Mouse (Mus musculus) c-Kit-positive CD71-positive TER-119-positive erythroid progenitor cells, embryonic 14.5 days (primary cell): Measurements from ENCODE around the gene Gm11985.

ENCODE experiments used
- DNase-seq: peaks from one replicate; pipeline ENCODE4 v3.0.0-alpha.2; 2013; ENCODE audit warnings: low spot score

The Gm11985 gene

DNA sequence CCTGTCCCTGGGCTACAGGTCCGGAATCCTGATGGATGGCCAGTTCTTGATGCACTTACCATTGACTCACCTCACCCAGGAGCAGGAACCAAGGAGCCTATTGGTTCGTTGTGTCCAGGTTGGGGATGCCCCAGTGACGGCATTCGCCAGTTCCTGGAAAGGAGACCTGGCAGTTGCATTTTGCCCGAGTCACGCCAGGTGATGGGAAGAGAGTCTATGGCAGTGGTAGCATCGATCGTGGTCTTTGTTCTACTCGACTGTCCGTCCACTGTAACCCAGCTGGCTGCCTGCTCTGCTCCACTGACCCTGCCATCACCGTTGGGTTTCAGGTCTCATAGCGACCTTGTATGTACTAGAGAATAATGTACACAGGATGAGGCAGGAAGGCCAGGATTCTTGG lies 36.0 kb downstream of the Gm11985 start:
- DNase-seq: no peak

GRCm38 (mm10) chr11:7150511-7150910 lies 37.9 kb downstream of the Gm11985 start:
- no peak for DNase-seq

- no peak for DNase-seq
Observed at GRCm38 (mm10) chr11:7149471-7149870, 38.9 kb downstream of the Gm11985 start.

GRCm38 (mm10) chr11:7147945-7148344 lies 40.4 kb downstream of the Gm11985 start:
- no peak for DNase-seq

- no peak for DNase-seq
Observed at GRCm38 (mm10) chr11:7147536-7147935, 40.8 kb downstream of the Gm11985 start.

DNA sequence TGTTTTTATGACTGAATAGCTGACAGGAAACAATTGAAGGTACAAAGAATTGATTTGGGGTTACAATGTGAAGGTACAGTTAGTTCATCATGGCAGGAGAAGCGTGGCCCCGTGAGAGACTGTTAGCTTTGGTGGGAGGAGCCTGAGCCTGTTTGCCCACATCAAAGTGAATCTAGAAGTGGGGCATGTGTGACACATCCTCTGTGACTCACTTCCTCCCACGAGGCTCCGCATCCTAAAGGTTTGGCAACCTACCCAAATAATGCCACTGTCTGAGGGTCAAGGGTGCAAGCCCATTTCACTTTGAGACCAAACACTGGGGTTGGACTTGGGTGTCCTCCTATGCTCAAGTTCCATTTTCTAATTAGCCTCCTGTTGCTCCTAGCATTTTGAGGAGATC lies 43.1 kb downstream of the Gm11985 start:
- DNase-seq: no peak

DNA sequence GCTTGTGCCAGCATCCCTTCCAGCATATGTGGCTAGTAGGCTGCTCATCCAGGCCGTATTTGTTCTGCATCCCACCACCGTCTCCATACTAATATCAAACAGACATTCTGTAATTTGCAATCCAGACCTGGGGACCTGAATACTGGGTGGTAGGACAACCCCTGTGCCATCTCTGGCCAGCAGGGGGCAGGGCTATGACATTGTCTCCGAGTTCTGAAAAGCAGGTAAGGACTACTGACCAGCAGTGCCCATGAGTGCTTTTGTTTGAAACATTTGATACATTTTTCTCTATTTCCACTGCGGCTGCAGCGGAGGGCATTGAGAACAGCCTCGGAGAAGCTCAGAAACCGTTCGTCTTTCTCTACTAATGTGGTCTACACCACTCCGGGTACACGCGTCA lies 44.0 kb downstream of the Gm11985 start:
- DNase-seq: no peak

GRCm38 (mm10) chr11:7142725-7143124 lies 45.6 kb downstream of the Gm11985 start:
- no peak for DNase-seq

DNA sequence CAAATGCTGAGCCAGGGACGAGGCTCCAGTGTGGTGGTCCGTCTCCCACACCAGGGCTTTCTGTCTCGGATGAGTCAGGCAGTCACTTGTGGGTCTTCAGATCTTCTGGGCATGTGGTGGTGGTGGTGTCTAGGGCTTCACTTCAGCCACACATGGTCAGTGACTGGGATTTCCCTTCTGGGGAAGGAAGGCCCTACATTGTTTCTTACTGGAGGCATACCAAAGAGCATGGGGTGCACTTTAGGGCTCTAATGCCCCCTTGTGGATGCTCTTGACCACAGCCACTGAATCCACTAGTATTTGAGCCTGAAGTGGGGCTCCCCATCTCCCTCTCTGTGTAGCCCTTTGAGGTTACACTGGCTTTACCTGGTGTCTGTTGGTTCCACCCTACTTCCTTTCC lies 47.9 kb downstream of the Gm11985 start:
- peak; percentile 2 for DNase-seq

DNA sequence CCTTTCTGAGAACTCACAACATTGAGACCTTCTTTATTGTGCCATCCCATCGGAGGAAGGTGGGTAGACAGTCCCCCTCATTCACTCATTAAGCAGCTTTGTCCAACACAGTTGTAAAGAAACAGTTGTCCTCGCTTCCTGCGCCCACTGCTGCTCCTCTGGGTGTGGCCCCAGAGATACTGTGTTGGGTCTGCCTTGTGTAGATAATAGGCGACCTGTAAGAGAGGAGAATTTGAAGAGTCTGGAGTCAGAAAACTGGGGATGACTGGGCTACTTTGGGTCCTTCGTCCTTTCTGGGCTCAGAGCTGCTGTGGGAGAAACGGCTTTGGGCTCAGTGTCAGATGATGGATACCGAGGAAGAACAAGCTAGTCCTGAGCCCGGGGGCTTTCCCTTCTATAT lies 50.0 kb downstream of the Gm11985 start:
- DNase-seq: no peak

- DNase-seq: no peak
Observed at GRCm38 (mm10) chr11:7136246-7136855, 52.0 kb downstream of the Gm11985 start.

- no peak for DNase-seq
Observed at GRCm38 (mm10) chr11:7135763-7136162, 52.6 kb downstream of the Gm11985 start.

DNA sequence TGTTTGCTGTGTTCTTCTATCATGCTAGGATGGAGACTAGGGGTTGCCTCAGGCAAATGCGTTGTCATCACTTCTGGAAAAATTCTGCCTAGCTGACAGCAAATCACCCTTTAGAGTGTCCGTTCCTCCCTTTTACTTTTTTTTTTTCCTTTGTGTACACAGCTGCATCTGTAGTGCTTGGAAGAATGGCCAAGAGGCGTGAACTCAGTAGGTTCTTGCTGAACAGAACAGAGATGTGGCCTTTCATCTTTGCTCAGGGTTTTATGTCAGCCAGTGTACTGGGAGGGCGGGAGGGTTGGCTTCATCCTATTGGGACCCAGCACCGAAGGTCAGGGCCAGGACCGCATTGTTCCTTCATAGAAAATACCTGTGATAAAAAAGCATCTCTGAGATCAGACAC lies 53.1 kb downstream of the Gm11985 start:
- DNase-seq: no peak

DNA sequence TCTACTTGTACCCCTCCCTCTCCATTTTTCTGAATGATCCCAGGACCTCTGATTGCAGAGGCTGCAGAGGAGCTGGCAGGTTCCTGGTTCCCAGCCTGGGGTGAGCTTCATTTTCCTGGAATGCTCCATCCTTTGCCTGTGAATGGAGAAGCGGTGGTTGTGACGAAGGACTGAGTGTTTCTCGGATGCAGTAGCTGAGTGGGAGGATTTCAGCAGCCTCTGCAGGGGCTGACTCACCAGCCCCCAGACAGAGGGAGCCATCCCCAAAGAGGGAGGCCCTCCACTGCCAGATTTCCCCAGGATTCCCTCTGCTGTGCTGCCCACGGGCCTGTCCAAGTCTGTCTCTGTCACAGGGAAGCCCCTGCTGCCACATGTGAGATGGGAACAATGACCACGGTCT lies 54.0 kb downstream of the Gm11985 start:
- DNase-seq: no peak

DNA sequence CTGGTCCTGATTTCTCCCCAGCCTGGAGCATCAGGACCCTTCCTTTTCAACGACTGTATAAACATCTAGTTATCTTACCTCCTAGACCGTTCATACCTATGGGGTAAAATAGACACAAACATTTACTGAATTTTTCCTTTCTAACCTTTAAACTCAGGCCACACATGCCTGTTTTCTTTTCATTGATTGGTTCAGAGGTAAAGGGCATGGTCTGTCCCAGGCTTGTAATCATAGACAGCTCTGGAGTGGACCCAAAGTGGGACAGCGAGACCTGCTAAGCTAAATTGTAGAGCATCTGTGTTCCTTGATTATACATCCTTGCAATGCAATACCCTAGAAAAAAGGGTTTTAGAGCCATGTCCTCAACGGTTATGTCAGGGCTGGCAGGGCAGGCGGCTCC lies 54.6 kb downstream of the Gm11985 start:
- DNase-seq: no peak
